ENCODE assay signal across 12 mouse cellular contexts in genomic region chr6:36981646-36982045, GRCm38 (mm10).
DNase-seq lines count a peak whose midpoint lies in the region; ATAC-seq and TF ChIP-seq lines count a peak whose summit lies in the region.
"Had no signal": no experiment of that assay in that cellular context is flagged by ENCODE, and none has a peak within 500 bp of the region (broad histone marks: within the 10 kb centered on the region; RNA-seq: fewer than 3 reads in every experiment).

No protein-coding gene starts in this region.

- no peaks in the 10 kb centered on the region for H3K36me3 ChIP-seq in kidney, adult 2 months (ENCODE audit: control insufficient read depth, insufficient read depth, low read length)
- H3K36me3 ChIP-seq in kidney, embryonic 14.5 days (ENCODE audit: control insufficient read depth, insufficient read depth, low read length) = no peaks in the 10 kb centered on the region

- TF ChIP-seq CTCF in kidney, adult 2 months (conservative IDR thresholded peaks at IDR 0.05; ENCODE audit: insufficient read depth, insufficient read length, low read depth, low read length) = no peak

- no peak for TF ChIP-seq POLR2A in kidney, adult 2 months (IDR thresholded peaks at IDR 0.05; ENCODE audit: low read depth, low read length)

- WGBS in kidney, adult 2 months = 67% methylated on average over 2 of the region's 2 CpGs
- WGBS in kidney, embryonic 14.5 days = 74% methylated on average over 2 of the region's 2 CpGs

- no peak overlapping the region for H3K4me3 ChIP-seq in kidney, adult 2 months (ENCODE audit: insufficient read depth, low read depth, low read length)
- no peak overlapping the region for H3K4me3 ChIP-seq in kidney, embryonic 14.5 days (ENCODE audit: low read length)
- H3K4me3 ChIP-seq: forebrain, embryonic 13.5 days had no signal

- H3K9ac ChIP-seq in kidney, embryonic 14.5 days (ENCODE audit: low read depth, low read length) = no peak overlapping the region
- H3K9ac ChIP-seq: forebrain, embryonic 13.5 days; liver, postnatal 0 days had no signal

- no peak for ATAC-seq in kidney, embryonic 14.5 days (ENCODE audit: low FRiP score, low TSS enrichment)
- ATAC-seq: forebrain, embryonic 13.5 days; intestine, postnatal 0 days; liver, postnatal 0 days had no signal

- no peaks in the 10 kb centered on the region for H3K4me1 ChIP-seq in kidney, adult 2 months (ENCODE audit: control insufficient read depth, insufficient read depth, low read length)
- no peaks in the 10 kb centered on the region for H3K4me1 ChIP-seq in kidney, embryonic 14.5 days (ENCODE audit: control insufficient read depth, insufficient read depth, low read length)
- H3K4me1 ChIP-seq: forebrain, embryonic 13.5 days had no signal

- no peak overlapping the region for H3K27ac ChIP-seq in kidney, adult 2 months (ENCODE audit: insufficient read depth, low read depth, low read length)
- H3K27ac ChIP-seq in kidney, embryonic 14.5 days (ENCODE audit: low read depth, low read length) = no peak overlapping the region
- H3K27ac ChIP-seq: forebrain, embryonic 13.5 days had no signal

- H3K27me3 ChIP-seq in kidney, adult 2 months (replicated peaks; ENCODE audit: control insufficient read depth, insufficient read depth, low read length) = no peaks in the 10 kb centered on the region
- H3K27me3 ChIP-seq in kidney, embryonic 14.5 days (ENCODE audit: control insufficient read depth, insufficient read depth, low read length) = no peaks in the 10 kb centered on the region
- H3K27me3 ChIP-seq: forebrain, embryonic 13.5 days had no signal

- H3K9me3 ChIP-seq in kidney, embryonic 14.5 days (ENCODE audit: control insufficient read depth, low read length) = no peaks in the 10 kb centered on the region
- H3K9me3 ChIP-seq: forebrain, embryonic 13.5 days had no signal

- H3K4me2 ChIP-seq in kidney, embryonic 14.5 days (replicated peaks; ENCODE audit: low read depth, low read length) = no peak overlapping the region
- H3K4me2 ChIP-seq: forebrain, embryonic 13.5 days had no signal

- peak; percentile 32 for DNase-seq in adrenal gland, adult 2 months
- DNase-seq in adrenal gland, postnatal 14 days = no peak
- peak; percentile 66 for DNase-seq in kidney, adult 2 months
- peak; percentile 54 for DNase-seq in right cerebral cortex, adult 18-20 months
- DNase-seq in right cerebral cortex, postnatal 36 days (ENCODE audit: low spot score in 2 of 2) = no peak
- peak; percentile 74 for DNase-seq in telencephalon, adult 2 months (ENCODE audit: low read depth, low spot score)
- DNase-seq in urinary bladder, adult 2 months (ENCODE audit: low spot score) = no peak
- DNase-seq: liver, postnatal 0 days; spleen, adult 18-20 months had no signal

Comparison
In these comparisons a context has a peak if more than half of its experiments do, and no peak if none do; other contexts are left out.
1. DNase-seq: peak in adrenal gland, adult 2 months (single experiment), kidney, adult 2 months (single experiment), right cerebral cortex, adult 18-20 months (single experiment) and telencephalon, adult 2 months (single experiment); none in adrenal gland, postnatal 14 days (single experiment), right cerebral cortex, postnatal 36 days (0 of 2) and urinary bladder, adult 2 months (single experiment).